Mouse (Mus musculus) layer of hippocampus, adult 9-11 months (tissue): ENCODE measurements at regions not wholly inside any gene's neighbourhood (a gene's known extent, or its start where the extent isn't known, plus 50 kb on each side); places are given as distances from the start of the nearest gene placed in this dataset.

Experiments
- DNase-seq: peaks from one replicate; pipeline ENCODE4 v3.0.0; 2022

- no peak for DNase-seq
Measured at GRCm38 (mm10) chr5:119312808-119313207, 357.7 kb upstream of the Tbx3 start.

GRCm38 (mm10) chr5:119315149-119315548 is 355.3 kb upstream of the Tbx3 start:
- DNase-seq, result no peak

GRCm38 (mm10) chr5:119317617-119318016 is 352.9 kb upstream of the Tbx3 start:
- DNase-seq, result no peak

GRCm38 (mm10) chr5:119321368-119322144 is 348.9 kb upstream of the Tbx3 start:
- DNase-seq, result no peak

- DNase-seq, result no peak
Measured at GRCm38 (mm10) chr5:119322411-119322810, 348.1 kb upstream of the Tbx3 start.

- no peak for DNase-seq
Measured at GRCm38 (mm10) chr5:119325681-119326255, 344.7 kb upstream of the Tbx3 start.

- no peak for DNase-seq
Measured at GRCm38 (mm10) chr5:119326895-119327294, 343.6 kb upstream of the Tbx3 start.

GRCm38 (mm10) chr5:119328971-119329370 is 341.5 kb upstream of the Tbx3 start:
- DNase-seq, result no peak

- no peak for DNase-seq
Measured at GRCm38 (mm10) chr5:119329371-119329770, 341.1 kb upstream of the Tbx3 start.

GRCm38 (mm10) chr5:119329860-119330259 is 340.6 kb upstream of the Tbx3 start:
- no peak for DNase-seq

- DNase-seq, result no peak
Measured at GRCm38 (mm10) chr5:119331461-119331860, 339.0 kb upstream of the Tbx3 start.

GRCm38 (mm10) chr5:119332621-119333020 is 337.8 kb upstream of the Tbx3 start:
- no peak for DNase-seq

GRCm38 (mm10) chr5:119335211-119335610 is 335.3 kb upstream of the Tbx3 start:
- DNase-seq, result no peak

- no peak for DNase-seq
Measured at GRCm38 (mm10) chr5:119335979-119336378, 334.5 kb upstream of the Tbx3 start.

GRCm38 (mm10) chr5:119337739-119338138 is 332.7 kb upstream of the Tbx3 start:
- no peak for DNase-seq

- no peak for DNase-seq
Measured at GRCm38 (mm10) chr5:119338711-119339110, 331.8 kb upstream of the Tbx3 start.

GRCm38 (mm10) chr5:119348303-119348702 is 322.2 kb upstream of the Tbx3 start:
- DNase-seq, result no peak

GRCm38 (mm10) chr5:119349395-119349794 is 321.1 kb upstream of the Tbx3 start:
- DNase-seq, result no peak

- no peak for DNase-seq
Measured at GRCm38 (mm10) chr5:119350325-119350915, 320.0 kb upstream of the Tbx3 start.

GRCm38 (mm10) chr5:119355471-119355870 is 315.0 kb upstream of the Tbx3 start:
- DNase-seq, result no peak

GRCm38 (mm10) chr5:119356051-119356450 is 314.4 kb upstream of the Tbx3 start:
- DNase-seq, result no peak

GRCm38 (mm10) chr5:119359709-119360108 is 310.8 kb upstream of the Tbx3 start:
- DNase-seq, result no peak

- no peak for DNase-seq
Measured at GRCm38 (mm10) chr5:119360351-119360750, 310.1 kb upstream of the Tbx3 start.

- no peak for DNase-seq
Measured at GRCm38 (mm10) chr5:119361406-119362044, 308.9 kb upstream of the Tbx3 start.
